Mouse (Mus musculus) bone marrow macrophage, adult 2 months (primary cell): Measurements from ENCODE around the gene Lrtm2.
"Not testable (repeated sequence)": the region's sequence is repeated elsewhere in the genome, so short reads cannot be mapped to it uniquely, and the experiment has no call there.

Source experiments
- CTCF ChIP-seq: IDR thresholded peaks from 2 replicates; pipeline ENCODE4 v1.5.1; 2012; ENCODE audit warnings: low read depth, mild to moderate bottlenecking, low read length, moderate library complexity
- POLR2A ChIP-seq: IDR thresholded peaks from 2 replicates; pipeline ENCODE4 v1.6.1; 2012; ENCODE audit warnings: mild to moderate bottlenecking, low read depth, low read length, borderline replicate concordance

DNA sequence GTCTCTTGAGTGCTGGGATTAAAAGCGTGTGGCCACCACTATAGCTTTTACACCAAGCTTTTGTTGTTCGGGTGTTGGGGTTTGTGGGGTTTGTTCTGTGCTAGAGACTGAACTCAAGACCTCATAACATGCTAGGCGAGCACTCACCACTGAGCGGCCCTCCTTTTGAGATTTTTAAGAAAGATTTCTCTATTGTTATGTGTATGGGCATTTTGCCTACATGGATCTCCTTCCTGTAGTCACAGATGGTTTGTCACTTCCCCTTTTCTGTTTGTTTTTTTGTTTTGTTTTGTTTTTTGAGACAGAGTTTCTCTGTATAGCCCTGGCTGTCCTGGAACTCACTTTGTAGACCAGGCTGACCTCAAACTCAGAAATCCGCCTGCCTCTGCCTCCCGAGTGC, 29.7 kb upstream of the Lrtm2 start:
- not testable (repeated sequence) for TF ChIP-seq CTCF, POLR2A
